Mouse (Mus musculus) embryo, embryonic 10.5 days (tissue): ENCODE results near the gene Elovl7.
A peak's percentile ranks its signal among the peaks of the same experiment; 100 is the strongest.

Source experiments
- DNase-seq: peaks from one replicate; pipeline ENCODE4 v3.0.0-alpha.2; 2015; ENCODE audit warnings: low spot score

Elovl7 gene

DNA sequence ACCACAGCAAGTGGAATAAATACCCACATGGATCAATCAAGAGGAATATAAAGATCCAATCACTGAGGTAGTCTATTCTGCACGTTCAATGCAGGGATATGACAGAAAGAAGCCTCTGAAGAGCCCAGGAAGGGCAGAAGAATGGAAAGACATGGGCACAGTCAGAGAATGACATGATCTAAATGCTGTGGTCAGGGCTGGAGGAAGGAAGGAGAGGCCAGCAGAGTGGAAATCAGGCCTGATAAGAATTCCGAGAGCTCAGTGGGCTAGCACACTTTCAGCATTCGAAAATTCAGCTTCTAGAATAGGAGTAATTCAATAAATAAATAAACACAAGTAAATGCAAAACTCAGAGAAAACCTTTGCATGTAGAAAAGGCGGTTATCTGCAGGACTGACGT is 27.5 kb downstream of the Elovl7 start:
- DNase-seq: no peak

DNA sequence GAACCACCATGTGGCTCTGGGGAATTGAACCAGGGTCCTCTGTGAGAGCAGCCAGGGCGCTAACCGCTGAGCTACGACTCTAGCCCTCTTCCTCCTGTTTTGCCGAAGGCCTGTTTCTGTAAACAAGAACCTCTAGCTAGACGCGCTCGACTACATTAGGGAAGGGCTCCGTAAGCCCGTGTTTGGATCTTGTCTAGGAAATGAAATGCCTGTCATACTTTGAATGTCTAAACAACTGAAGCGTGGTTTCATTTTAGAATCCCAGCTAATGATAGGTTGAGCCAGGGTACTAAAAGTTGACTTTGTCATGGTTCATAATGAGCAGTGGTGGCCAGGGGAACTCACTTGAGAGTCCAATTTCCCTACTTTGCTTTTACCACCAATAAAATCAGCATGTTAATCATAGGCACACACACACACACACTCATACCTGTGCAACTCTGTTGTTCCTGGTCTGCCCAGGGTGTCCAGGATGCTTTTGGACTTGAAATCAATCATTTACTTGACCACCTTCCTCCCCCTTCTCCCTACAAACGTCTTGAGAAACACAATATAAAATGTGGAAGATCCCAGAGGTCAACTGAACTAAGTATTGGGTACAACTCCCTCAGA is 31.0 kb downstream of the Elovl7 start:
- DNase-seq: no peak

DNA sequence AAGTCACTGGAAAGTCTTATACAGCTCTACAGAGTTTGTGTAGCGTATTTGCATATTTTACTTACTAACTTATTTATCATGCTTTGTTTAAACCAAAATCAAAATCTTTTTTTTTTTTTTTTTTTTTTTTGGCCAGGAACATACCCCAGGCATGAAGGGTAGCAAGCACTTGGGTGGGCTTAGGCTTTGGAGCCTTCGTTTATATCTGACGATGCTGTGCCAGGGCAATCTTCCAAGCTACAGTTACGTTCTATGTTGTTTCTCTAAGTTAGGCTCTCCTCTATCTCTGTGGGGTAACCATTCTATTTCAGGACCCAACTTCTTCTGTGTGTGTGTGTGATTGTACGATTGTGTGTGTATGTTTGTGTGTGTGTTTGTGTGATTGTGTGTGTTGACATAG is 36.9 kb downstream of the Elovl7 start:
- no peak for DNase-seq

DNA sequence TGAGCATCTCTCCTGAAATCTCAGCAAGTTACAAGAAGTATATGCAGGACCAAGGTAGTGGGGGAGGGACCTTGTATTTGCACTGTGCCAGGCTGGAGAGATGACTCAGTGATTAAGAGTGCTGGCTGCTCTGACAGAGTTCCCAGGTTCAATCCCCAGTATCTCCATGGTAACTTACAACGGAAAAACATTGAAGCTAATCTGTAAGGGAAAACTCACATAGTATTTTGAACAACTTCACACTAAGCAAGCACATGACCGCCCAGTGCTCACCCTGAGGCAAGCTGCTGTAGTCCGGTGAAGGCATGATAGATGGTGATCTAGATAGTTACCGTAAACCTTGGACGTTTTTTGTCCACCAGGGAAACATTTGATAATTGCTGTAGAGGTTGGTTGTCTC is 39.8 kb downstream of the Elovl7 start:
- no peak for DNase-seq

DNA sequence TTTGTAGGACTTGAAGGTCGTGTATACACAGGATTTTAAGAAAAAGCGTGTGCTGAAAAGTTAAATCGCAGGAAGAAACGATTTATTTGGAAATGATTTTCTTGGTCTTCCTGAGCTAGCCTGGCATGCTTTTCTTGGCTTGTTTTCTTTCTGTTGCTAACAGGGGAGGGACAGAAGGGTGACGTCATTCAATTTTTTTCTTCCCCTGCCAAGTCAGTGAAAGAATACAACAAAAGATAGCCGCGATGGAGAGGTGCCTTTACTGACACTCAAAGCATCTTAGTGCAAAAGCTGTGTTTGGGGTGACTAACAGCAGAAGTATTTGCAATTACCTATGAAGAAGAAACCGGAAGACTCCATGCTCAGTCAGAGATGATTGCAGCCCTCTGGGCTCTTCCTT is 48.8 kb downstream of the Elovl7 start:
- no peak for DNase-seq

DNA sequence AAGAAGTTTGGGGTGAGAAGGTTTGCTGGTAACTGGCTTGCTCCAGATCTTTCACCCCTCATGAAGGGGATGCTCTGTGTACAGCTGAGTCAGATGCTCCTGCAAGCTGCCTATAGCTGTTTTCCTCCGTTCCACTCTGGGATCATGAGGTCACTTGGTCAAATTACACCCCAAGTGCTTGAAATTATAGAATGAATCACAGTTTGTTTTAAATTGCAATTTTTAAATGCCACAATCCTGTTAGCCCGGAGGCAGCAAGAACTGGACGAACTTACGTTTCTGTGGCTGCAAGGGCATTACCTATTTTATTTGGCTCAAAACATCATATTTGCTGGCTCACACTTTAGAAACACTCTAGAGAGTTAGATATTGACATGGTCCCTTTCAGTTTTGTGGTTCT is 51.2 kb downstream of the Elovl7 start:
- no peak for DNase-seq

DNA sequence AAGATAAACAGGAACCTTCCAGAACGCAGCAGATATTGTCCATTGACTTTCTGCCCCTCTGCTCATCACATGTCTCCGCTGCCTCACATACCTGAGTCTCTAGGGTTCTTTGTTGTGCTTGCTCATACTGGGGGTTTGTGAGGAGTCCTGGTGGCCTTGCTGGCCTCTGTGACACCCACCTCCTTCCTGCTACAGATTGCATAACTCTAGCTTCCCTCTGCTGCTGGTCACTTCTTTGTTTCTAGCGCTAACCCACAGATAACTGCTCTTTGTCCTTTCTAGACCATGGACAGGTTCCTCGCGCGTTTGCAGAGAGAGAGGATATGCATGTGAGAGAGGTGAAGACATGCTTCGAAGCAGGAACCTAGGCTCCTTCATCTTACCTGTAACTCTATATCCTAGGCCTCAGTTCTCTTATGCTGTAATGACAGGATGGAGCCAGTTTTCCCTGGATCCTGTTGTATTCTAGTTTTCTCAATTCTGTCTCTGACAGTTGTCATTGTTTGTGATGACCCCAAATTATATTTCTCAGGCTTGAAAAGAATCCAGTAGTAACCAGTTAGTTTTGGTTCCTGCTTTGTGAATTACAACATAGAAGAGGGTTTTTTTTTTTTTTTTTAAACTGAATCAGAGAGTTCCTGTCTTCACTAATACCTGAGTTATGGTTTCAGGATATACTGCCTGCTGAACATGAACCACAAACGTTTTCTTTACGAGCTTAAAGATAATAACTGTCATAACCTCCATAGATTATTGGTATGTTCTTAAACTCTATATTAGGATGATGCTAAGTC is 53.8 kb downstream of the Elovl7 start:
- no peak for DNase-seq

DNA sequence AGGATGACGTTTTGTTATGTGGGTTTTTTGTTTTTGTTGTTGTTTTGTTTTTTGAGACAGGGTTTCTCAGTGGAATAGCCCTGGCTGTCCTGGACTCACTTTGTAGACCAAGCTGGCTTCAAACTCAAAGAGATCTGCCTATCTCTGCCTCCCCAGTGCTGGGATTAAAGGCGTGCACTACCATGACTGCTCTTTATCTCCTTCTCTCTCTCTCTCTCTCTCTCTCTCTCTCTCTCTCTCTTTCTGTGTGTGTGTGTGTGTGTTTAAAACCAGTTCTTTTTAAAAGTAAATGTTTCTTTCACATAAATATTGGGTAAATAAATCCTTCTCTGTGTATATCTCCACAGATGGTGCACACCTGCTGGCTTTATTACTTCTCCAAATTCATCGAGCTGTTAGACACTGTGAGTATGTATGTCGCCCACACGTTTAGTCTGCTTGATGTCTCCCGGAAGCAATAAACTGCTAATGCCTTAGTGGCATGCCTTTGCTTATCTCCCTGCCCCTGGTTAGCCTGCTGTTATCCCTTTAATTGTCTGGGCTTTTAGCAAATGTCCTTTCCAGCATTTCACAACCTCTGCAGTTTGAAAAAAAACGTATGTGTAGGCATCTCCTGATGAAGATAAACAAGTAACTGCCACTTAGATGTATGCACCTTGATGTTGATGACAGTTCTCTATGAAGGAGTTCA is 57.4 kb downstream of the Elovl7 start:
- no peak for DNase-seq

DNA sequence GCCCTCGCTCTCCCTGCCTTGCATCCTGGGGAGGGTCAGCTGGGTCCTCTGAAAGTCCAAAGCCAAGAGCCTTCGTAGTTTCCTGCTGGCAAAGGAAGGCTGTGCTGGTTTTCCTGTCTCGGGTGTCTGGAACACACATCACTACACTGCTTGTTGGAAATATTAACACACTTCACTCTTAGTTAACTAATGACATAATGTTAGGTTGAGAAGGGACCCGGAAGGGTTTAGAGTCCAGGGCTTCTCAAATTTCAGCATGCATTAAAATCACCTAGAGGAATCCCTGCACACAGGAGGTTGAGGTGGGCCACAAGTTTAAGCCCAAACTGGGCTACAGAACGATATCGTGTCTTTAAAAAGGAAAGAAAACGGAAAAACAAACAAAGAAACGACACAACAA is 58.1 kb downstream of the Elovl7 start:
- no peak for DNase-seq

DNA sequence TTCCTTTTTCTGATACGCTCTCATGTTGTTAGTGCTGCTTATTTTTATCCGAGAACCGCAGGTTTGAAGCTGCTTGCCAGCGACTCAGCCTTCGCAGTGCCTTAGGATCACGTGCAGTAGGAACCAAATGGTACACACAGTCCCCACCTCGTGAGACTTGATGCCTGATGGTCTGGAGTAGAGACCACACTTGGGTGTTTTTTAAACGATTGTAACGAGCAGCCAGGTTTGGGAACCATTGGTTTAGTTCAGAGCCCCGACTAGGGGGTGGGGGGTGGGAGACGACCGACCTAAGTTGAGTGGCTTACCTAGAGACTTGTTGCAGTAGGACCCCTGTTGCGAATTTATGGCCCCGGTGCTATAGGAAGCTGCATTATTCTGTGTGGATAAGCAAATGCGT is 58.8 kb downstream of the Elovl7 start:
- DNase-seq: no peak

DNA sequence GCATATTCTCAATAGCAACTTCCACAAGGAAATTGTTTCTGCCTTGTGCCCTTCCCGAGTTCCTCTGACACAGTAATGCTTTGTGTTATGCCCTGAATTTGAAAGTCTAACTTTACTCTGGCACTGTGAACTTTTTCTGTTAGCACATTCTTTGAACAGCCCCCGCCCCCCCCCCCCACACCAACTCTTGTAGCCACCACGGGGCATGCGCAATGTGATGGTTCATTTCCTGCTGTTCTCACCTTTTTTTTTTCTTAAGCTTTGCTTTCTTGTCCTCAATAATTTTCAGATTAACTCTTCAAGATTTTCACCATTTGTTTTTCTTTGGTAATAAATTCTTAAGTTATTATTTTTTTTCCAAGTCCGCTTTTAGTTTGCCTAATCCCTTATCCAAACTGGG is 59.3 kb downstream of the Elovl7 start:
- DNase-seq: peak; percentile 23

DNA sequence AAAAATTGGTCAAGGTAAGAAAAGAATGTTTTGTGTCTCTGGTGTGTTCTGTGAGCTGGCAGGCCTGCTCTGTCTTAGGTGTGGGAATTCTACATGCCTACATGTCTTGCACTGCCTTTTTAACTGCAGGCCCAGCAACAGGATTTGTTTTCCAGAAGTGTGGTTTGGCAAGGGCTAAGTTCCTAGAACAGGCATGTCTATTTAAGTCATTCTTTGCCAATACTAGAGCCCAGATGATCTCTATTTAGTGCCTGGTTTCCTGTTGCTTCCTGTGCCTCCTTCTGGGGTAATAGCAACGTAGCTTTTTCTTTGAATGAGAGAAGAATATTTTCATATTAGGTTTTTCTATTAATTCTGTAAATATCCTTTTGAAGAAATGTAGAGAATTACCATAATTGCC is 62.4 kb downstream of the Elovl7 start:
- DNase-seq: no peak

DNA sequence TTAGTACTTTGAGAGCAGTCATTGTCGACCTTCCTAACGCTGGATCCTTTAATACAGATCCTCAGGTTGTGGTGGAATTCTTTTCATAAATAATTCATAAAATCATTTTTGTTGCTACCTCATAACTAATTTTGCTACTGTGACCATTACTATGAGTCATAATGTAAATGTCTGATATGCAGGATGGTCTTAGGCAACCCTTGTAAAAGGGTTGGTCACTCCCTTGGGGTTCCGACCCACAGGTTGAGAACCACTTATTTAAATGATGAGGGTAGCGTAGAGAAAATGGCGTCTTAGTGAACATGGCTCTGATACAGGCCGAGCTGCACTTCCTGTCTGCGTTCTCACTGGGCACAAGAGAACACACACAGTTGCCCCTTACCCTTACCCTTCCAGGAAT is 63.1 kb downstream of the Elovl7 start:
- DNase-seq: no peak

DNA sequence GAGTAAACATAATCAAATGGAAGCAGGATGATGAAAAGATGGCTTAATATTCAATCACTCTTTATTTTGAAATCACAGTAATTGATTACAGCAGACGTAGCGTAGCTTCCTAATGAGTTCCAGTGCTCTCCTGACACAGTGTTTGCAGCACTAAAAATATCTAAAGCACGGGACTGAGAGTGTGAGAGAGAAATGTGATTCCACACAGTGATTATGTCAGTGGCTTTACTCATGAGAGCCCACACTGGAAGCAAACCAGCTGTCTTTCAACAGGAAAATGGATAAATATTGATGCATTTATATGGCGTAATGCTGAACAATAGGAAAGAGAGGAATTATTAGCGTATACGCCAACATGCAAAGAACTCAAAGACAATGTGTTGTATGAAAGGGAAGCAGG is 64.4 kb downstream of the Elovl7 start:
- DNase-seq: peak; percentile 21

DNA sequence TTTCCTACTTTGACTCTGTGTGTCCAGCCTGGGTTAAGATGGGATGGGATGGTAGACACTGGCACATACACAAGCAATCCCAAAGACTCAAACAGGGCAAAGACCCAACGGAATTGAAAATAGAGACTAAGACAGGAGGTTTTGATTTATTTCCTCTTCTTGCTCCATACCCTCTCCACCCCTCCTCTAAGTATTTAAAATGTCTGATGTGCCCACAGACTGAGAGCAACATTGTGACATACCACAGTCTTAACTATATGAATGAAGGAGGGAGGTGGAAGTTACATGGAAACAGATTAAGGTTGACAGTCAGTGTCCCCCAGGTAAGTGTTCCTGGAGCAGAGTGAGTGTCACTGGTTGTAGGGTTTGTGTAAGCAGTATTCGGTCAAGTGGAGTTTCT is 70.1 kb downstream of the Elovl7 start:
- no peak for DNase-seq

DNA sequence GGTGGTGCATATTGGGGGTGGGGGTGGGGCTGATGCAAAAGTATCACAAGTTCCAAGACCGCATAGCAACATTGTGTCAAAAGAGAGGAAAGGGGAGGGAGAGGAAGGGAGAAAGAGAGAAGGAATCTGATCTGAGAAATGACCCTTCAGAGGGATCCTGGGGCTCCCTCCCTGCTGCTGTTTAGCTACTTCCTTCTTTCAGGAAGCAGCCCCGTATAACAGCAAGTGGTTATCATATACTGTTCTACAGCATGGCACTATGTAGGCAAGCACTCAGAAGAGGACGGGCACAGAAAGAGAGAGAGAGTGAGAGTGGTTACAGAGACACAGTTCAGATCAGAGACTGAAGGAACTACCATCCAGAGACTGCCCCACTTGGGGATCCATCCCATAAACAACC is 73.7 kb downstream of the Elovl7 start:
- no peak for DNase-seq

DNA sequence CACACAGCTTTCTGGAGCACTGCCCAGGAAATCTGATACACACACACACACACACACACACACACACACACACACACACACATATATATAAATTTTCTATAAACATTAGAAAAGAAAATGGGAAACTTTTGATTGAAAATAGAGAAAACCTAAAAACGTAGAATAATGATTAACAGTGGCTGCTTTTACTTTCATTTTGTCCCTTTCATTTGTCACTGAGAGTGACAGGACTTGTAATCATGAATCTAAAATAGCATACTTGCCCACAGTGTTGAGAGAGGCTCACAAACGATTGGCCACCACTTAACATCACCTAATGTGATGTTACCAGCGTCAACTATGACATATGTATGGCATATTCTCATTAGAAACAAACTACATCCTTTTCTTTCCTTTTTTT is 75.2 kb downstream of the Elovl7 start:
- no peak for DNase-seq

DNA sequence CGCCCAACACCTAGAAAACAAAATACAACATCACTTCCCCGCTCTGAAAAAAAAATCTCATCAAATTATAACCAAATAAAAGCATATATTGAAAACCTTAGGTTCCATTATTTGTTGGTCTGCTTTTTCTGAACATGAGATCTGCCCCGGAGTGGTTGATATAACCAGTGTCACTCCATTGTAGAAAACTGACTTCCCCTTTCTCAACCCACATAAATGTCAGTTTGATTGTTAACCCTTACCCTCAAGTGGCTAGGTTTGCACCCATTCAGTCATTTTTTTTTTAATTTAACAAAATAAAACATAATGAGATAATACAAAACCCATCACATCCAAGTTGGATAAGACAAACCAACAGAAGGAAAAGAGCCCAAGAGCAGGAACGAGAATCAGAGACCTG is 76.1 kb downstream of the Elovl7 start:
- no peak for DNase-seq

DNA sequence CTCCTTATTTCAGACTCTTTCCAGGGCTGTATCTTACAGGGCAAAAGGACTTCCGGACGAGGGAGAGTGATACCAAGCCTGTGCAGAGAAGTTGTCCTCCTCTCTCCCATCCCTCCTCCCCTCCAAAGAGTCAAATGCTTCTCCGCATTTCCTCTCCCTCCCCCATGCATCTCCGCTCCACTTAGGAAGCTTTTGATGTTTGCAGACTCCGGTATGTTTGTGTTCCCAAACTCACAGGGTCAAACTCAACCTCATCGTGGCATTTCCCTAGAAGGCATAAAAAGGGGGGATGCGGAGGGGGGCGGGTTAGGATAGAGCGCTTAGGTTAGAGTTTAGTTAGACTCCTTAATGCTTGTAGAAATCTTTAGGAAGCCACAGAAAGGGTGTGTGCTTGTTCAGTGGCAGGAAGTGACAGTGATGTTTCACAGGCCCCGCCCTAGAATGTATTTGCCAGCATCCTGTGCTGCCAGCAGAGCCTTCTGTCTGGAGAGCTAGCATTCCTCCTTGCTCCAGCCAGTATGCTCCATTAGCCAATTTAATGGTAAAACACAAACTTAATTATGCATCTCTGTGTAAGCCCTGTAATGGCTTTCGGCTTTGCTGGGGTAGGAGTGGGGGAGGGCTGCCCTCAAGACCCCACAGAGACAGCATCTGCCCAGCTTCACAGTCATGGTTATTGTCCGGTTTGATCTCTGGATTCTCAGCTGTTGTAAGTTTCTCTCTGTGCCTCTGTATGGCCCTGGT is 83.3 kb downstream of the Elovl7 start:
- peak; percentile 75 for DNase-seq

DNA sequence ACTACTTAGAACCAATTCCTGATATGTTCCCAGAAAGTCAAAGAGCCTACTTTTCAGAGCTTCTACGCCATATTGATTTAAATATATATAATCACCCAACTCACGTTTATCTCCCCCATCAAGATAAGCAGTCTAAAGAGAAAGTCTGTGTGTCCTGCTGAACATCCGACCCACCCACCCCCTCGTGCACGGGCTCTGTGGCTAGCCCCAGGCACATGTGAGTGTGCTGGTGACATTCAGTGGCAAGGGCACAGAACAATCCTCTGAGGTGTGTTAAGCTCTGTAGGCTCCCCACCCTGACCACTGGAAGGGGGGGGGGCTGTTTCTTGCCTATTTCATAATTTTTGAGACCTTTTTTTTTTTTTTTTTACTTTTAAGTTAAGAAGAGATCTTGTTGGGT is 84.0 kb downstream of the Elovl7 start:
- DNase-seq: no peak

DNA sequence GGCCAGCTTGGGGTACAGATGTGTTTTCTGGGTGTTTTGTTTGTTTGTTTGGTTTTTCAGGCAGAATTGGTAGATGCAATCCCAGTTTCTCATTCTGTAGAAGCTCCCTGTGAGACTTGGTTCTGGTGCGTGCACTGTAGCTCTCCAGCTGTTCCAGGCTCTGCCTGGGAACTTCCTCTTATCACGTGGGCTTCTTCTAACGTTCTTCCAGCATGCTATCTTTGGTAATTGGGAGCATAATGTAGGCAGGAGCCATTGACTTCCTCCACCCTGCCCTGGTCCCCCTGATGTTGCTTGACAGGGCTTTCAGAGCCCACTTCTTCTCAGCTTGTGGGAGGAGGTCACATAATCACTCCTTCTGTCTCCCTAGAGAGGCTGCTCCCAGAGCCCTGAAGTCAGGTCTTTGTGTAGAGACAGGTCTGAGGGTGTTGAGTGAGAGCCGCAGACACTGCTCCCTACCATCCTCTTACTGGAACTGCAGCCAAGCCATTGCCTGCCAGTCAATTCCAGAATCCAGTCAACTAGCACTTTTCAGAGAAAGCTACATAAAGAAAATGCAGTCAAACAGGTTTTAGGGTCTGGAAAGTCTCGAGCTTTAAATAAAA is 86.2 kb downstream of the Elovl7 start:
- peak; percentile 62 for DNase-seq

DNA sequence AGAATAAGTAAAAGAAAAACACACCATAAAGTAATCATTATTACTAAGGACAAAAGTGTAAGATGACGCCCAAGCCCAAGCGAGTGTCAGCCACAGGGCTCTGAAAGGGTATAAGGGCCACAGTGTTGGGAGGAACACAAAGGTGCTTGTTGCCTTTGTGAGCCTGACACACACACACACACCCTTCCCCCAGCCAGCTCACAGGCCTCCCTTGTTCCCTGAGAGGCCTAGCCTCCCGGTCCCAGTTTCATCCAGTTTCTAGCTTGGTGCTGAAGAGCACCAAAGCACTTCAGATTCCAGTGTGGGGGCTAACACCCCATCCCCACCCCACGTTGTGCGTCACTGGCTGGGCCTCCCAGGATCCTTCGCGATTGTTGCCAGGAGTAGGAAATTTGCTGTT is 87.2 kb downstream of the Elovl7 start:
- DNase-seq: peak; percentile 61
